Mouse (Mus musculus) T-helper 17 cell (primary cell): ENCODE data around the gene Elob.

ENCODE experiments used
- in situ Hi-C, 2 experiments: fragments of 300-600 bp; cut with MboI, MseI; formaldehyde crosslinking; loops; 1 replicate in 1 of 2; 2 replicates in 1 of 2; pipeline ENCODE4 v1.15.1; 2025; ENCODE audit warnings: high pct_unique_total_duplicates in 2 of 2

The Elob gene

DNA sequence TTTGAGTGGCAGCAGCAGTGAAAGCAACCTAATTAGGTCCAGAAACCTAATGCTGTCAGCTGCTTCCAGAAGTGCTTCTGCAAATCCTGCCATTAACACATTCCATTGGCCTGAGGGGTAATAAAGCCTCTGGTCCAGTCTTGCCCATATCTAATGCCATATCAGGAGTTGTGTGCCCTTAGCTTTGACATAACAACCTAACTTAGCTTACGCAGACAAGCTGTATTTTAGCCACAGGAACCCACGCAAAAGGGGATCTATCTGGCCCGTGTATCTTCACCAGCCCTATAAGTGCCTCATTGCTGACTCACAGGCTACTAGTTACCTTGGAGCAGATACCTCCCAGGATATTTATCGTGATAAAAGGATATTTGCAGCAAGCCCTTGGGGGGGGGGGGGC, 3.3 kb downstream of the Elob start:
- in situ Hi-C loops, result loop anchor here in 1 of 2 experiments (10.0 kb wide), 1 partner anchor 51 kb away; the partner anchor contains the start of gene Flywch1

DNA sequence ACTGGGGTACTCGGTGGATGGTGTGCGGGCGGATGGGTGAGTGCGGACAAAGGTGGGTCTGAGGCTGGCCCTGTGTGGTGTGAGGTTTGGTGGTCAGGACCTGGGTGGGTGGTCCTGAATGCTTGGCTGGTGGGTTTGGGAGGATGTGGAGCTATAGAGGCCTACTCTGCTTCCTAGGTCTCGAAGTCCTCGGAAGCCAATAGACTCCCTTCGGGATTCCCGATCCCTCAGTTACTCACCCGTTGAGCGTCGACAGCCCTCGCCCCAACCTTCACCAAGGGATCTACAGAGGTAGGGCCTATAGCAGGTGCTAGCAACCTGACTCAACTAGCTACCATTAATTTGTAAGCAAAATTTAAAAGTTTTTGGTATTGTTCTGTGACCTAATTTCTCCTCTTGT, 5.3 kb downstream of the Elob start:
- in situ Hi-C loops, result loop anchor here in 1 of 2 experiments (10.0 kb wide), 1 partner anchor 49 kb away; the partner anchor contains the start of gene Flywch1

- in situ Hi-C loops, result loop anchor here in 1 of 2 experiments (10.0 kb wide), 1 partner anchor 48 kb away; the partner anchor contains the start of gene Flywch1
Observed at GRCm38 (mm10) chr17:23823018-23823417, 5.9 kb downstream of the Elob start.

- in situ Hi-C loops, result loop anchor here in 1 of 2 experiments (10.0 kb wide), 1 partner anchor 47 kb away; the partner anchor contains the start of gene Flywch1
Observed at GRCm38 (mm10) chr17:23822094-23822493, 6.8 kb downstream of the Elob start.

GRCm38 (mm10) chr17:23820731-23821130, 8.2 kb downstream of the Elob start:
- in situ Hi-C loops, result loop anchor here in 1 of 2 experiments (10.0 kb wide), 1 partner anchor 46 kb away; the partner anchor contains the start of gene Flywch1

DNA sequence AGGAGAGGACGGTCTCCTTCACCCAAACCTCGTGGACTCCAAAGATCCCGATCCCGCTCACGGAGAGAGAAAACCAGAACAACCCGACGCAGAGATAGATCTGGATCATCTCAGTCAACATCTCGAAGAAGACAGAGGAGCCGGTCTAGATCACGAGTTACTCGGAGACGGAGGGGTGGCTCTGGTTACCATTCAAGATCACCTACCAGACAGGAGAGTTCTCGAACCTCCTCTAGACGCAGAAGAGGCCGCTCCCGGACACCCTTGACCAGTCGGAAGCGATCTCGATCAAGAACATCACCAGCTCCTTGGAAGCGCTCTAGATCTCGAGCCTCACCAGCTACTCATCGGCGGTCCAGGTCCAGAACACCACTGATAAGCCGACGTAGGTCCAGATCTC, 9.7 kb downstream of the Elob start:
- in situ Hi-C loops, result loop anchor here in 1 of 2 experiments (5.0 kb wide), 1 partner anchor 42 kb away; no protein-coding TSS in a partner anchor

DNA sequence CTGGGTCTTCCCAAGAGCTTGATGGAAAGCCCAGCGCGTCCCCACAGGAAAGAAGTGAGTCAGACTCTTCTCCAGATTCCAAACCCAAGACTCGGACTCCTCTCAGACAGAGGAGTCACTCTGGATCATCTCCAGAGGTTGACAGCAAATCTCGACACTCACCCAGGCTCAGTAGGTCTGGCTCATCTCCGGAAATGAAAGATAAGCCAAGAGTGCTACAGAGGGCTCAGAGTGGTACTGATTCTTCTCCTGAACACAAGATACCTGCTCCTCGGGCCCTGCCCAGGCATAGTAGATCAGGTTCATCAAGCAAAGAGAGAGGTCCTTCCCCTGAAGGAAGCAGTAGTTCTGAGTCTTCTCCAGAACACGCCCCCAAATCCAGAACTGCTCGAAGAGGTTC, 10.4 kb downstream of the Elob start:
- in situ Hi-C loops, result loop anchor here in 1 of 2 experiments (5.0 kb wide), 1 partner anchor 41 kb away; no protein-coding TSS in a partner anchor

GRCm38 (mm10) chr17:23815641-23816040, 13.3 kb downstream of the Elob start:
- in situ Hi-C loops, result loop anchor here in 1 of 2 experiments (5.0 kb wide), 1 partner anchor 38 kb away; no protein-coding TSS in a partner anchor

DNA sequence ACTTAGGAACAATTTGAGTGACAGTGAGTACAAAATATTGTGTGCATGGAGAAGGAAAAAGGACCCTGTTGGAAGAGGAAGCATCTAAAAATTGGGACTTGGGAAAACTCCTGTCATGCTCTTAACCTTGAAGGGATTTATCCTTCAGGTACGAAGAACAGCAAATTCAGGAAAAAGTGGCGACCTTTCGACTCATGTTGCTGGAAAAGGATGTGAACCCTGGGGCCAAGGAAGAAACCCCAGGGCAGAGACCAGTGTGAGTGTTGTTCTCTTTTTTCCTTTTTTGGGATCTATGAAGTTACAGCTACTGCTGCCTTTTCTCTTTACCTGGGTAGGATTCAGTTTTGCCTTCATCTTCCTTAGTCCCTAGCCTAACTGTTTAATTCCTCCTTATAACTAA, 21.0 kb downstream of the Elob start:
- in situ Hi-C loops, result no loop called here

DNA sequence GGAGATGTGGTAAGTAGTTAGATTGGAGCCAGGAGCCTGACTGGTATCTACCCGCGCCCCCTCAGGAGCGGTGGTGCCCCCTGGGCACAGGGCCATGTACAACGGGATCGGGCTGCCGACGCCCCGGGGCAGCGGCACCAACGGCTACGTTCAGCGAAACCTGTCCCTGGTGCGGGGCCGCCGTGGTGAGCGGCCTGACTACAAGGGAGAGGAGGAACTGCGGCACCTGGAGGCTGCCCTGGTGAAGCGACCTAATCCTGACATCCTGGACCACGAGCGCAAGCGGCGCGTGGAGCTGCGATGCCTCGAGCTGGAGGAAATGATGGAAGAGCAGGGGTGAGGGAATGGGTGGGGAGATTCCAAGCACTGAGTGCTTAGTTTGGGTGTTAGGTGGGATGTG, 22.1 kb downstream of the Elob start:
- in situ Hi-C loops, result no loop called here

DNA sequence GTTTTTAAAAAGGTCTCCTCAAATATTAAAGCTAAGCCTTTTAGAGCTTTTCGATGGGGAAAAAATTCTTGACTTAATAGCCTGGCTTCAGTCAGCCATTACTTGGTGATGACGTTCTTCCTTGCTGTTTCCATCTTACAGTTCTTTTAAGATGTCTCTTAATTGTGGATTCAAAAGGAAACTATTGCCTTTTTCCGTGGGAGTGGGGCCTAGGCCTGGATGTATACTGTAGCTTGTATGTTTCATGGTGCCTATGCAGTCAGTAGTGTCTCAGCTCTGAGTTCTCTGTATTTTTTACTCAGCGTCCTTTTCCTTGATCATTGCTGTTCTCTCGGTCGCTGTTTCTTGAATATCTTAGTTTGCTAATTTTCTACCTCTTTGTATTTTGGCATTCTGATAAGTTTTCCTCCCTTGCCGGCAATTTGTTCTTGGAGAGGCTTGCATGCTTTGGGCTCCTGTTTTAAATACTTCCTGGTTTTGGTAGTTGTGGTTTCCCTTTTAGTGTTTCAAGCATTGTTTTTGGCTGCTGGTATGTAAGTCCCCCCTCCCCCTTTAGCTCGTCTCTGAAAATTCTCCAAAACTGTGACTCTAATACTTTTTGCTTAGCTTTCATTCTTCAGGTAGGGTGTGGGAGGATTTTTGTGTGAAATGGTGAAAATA, 24.4 kb downstream of the Elob start:
- in situ Hi-C loops, result no loop called here

DNA sequence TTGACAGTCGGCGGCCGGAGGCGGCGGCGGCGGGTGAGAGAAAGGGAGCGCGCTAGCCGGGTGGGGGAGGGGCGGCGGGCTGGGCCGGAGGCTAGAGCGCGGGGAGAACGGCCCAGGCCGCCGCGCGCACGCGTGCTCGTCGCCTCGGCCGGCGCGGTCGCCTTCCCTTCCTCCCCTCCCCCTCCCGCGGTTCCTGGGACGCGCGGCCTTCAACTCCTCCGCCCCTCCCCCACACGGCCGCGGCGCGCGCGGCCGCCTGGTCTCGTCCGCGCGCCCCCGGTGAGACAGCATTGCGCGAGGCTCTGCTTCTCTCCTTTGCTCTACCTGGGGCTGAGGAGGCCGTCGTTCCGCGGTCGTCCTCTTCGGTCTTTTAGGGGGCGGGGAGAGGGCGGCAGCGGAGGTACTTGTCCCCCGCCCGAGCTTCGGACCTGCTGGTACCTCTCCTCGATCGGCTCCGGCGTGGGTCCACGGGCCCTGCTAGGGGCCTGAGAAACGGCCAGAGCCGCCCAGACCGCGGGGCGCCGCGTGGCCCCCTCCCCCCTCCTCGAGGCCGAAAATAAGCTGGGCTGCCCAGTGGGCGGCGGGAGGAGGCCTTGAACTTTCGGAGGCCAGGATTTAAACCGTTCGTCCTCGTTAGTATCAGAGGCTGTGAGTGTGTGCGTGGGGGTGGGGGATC, 25.4 kb downstream of the Elob start:
- in situ Hi-C loops, result no loop called here

- in situ Hi-C loops, result no loop called here
Observed at GRCm38 (mm10) chr17:23802746-23803365, 26.1 kb downstream of the Elob start.

GRCm38 (mm10) chr17:23801627-23802026, 27.3 kb downstream of the Elob start:
- in situ Hi-C loops, result no loop called here

DNA sequence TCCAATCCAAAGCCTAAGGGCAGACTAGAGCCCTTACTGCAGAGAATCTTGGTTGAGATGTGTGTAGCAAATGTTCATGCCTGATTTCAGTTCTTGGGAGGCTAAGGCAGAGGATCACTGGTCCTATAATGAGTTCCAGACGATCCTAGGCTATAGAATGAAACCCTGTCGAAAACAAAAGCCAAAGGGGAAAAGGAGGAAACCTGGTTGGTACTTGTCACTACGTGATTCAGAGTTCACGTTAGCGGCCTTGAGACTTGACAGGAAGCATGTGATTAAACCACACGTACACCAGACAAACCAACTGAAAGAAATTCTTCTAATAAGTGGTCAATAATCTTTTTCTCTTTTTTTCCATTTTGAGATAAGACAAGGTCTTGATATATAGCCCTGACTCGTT, 31.6 kb downstream of the Elob start:
- in situ Hi-C loops, result no loop called here

DNA sequence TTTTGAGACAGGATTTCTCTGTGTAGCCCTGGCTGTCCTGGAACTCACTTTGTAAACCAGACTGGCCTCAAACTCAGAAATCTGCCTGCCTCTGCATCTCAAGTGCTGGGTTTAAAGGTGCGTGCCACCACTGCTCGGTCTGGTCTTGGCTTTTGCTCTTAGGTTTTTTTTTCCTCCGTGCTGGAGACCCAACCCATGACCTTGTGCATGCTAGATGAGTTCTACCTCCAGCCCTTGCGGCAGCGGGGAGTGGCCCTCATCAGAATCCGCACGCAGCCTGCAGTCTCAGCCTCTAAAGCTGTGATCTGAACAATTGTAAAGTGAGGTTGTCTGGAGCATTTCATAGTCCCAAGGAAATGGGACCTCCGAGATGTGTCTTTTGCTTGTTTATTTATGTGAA, 33.6 kb downstream of the Elob start:
- in situ Hi-C loops, result no loop called here

- in situ Hi-C loops, result no loop called here
Observed at GRCm38 (mm10) chr17:23791079-23791357, 37.9 kb downstream of the Elob start.

GRCm38 (mm10) chr17:23790269-23791078, 38.5 kb downstream of the Elob start, which contains the start of gene Srrm2:
Srrm2 (plus strand) TSS chr17:23790532.
- in situ Hi-C loops, result no loop called here

DNA sequence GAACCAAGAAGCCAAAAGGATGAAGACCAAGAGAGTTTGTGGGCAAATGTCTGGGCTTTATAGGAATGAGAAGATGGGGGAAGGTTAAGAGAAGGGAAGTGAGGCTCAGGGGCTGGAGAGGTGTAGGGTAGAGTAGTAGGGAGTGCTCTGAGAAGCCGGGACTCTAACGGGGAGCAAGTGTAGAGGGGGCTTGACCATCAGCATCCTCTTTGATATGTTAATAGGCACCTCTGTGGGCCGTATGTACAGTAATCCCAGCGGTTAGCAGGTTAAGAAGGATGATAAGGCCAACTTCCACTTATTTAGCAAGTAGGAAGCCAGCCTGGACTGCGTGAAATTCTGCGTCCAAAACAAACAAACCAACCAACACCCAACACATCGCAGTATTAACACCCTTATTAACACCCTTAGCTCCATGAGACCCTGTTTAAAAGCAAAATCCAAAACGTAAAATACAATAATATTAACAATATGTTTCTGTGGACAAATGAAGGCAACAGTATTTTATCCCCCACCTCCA, 39.1 kb downstream of the Elob start:
- in situ Hi-C loops, result no loop called here

DNA sequence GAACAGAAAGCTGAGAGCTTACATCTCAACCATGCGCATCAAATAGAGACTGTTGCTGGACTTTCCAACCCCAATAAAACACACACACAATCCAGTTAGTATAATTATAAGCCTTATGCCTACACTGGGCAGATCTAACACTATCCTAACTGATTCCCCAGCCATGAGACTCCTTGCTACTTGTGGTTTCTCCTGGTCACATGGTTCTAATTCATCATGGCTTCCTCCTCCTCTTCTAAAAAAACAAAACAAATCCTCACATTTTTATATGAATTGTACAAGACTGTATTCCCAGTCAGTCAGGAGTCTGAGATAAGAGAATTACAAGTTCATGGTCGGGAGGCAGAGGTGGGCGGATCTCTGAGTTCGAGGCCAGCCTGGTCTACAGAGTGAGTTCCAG, 40.0 kb downstream of the Elob start:
- in situ Hi-C loops, result no loop called here

DNA sequence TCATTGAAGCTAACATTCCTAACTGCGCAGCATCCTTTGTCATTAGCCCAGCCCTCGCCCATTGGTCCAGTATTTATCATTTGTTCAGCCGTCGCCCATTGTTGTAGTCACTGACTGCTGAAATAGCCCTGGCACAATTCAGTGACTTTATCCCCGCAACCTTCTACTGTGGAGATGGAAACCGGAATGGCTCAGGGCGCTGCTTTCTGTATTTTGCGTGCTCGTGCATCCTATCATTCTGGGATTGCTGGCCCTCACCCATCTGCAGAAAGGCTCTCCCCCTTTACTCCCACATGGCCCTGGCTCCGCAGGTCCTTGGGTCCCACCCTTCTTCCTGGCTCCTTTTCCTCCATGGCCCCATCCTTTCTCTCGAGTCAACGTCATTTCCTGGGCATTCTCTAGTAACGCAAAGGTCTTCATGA, 42.4 kb downstream of the Elob start:
- in situ Hi-C loops, result no loop called here
